Mouse (Mus musculus) G1E (cell line): ENCODE data around the gene Ccna1.

Experiments
- CTCF ChIP-seq: IDR thresholded peaks from 2 replicates; pipeline ENCODE4 v1.5.1; 2012; ENCODE audit warnings: low read depth, low read length, inconsistent platforms, mixed read lengths
- GATA1 ChIP-seq: IDR thresholded peaks from 2 replicates; pipeline ENCODE4 v1.6.1; 2012; ENCODE audit warnings: borderline replicate concordance, low read length, inconsistent platforms, mixed read lengths
- GATA2 ChIP-seq: IDR thresholded peaks from 2 replicates; pipeline ENCODE4 v1.6.1; 2012; ENCODE audit warnings: low read depth, low read length, inconsistent platforms, borderline replicate concordance
- TAL1 ChIP-seq: conservative IDR thresholded peaks from 2 replicates; pipeline ENCODE4 v1.6.1; 2012; ENCODE audit warnings: low read depth, low read length, inconsistent platforms, mixed read lengths

- TF ChIP-seq CTCF = no peak
- TF ChIP-seq GATA2 = no peak
- no peak for TF ChIP-seq GATA1
- TF ChIP-seq TAL1 = no peak
Observed at GRCm38 (mm10) chr3:55025502-55025901, 29.8 kb downstream of the Ccna1 start.
